Comparison of ENCODE assay signal across 9 mouse cellular contexts in the genomic region with DNA sequence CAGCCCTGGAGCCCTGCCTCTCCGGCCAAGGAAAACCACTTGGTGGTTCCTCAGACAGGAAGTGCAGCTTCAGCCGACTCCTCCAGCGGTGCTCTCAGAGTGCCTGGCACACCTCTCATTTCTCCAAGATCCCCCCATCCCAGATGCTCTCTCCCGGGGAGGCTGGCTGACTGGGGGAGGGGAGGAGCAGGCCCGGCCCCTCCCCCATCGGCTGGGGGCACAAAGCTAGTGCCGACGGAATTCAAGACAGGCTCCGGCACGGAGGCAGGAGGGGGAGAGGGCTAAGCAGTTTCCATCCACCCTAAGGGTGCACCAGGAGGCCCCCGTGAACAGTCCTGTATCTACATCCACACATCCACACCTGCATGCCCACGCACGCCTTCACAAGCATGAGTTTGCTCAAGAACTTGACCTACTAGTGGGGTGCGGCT. TPM values are rescaled to one million over a fixed set of nuclear protein-coding genes. Genes with fewer than 3 reads are reported as not detected.
DNase-seq lines count a peak whose midpoint lies in the region; ATAC-seq and TF ChIP-seq lines count a peak whose summit lies in the region.
"Had no signal": no experiment of that assay in that cellular context is flagged by ENCODE, and none has a peak within 500 bp of the region (broad histone marks: within the 10 kb centered on the region; RNA-seq: fewer than 3 reads in every experiment).

No protein-coding gene starts in this region.

- no peak for TF ChIP-seq POLR2A in cerebellum, adult 2 months (IDR thresholded peaks at IDR 0.05; ENCODE audit: borderline replicate concordance, insufficient read depth, low read length)

- ATAC-seq in liver, embryonic 13.5 days (ENCODE audit: low read depth), result no peak
- no peak for ATAC-seq in frontal cortex, adult (ENCODE audit: low TSS enrichment)

- H3K4me3 ChIP-seq in liver, embryonic 13.5 days (replicated peaks), result 0 out of 2 replicates have a peak overlapping the region, but pooled peaks have one; percentile 12
- H3K4me3 ChIP-seq in cerebellum, adult 2 months (replicated peaks; ENCODE audit: insufficient read depth, low read depth, low read length), result no peak overlapping the region

- H3K27ac ChIP-seq in liver, embryonic 13.5 days, result no peak overlapping the region
- H3K27ac ChIP-seq in cerebellum, adult 2 months (ENCODE audit: insufficient read depth, low read length), result no peak overlapping the region
- H3K27ac ChIP-seq: liver, embryonic 15.5 days had no signal

- TF ChIP-seq CTCF in cerebellum, adult 2 months (IDR thresholded peaks at IDR 0.05; ENCODE audit: borderline replicate concordance, insufficient read depth, low read depth, low read length), result no peak

- DNase-seq in retina, postnatal 1 day, result peak; percentile 52
- DNase-seq in retina, embryonic 14.5 days (ENCODE audit: low spot score), result no peak
- DNase-seq in forelimb bud, embryonic 11.5 days (ENCODE audit: low read depth, low spot score), result peak; percentile 68
- no peak for DNase-seq in liver, embryonic 13.5 days
- peak; percentile 75 to 82 for DNase-seq in urinary bladder, postnatal 36 days (ENCODE audit: low spot score in 2 of 2)
- DNase-seq in adrenal gland, postnatal 14 days, result no peak
- DNase-seq in cerebellum, adult 2 months, result no peak

- H3K9me3 ChIP-seq in liver, embryonic 13.5 days (replicated peaks), result no peaks in the 10 kb centered on the region
- H3K9me3 ChIP-seq: liver, embryonic 15.5 days had no signal

- 5% methylated on average over 14 of the region's 14 CpGs for WGBS in liver, embryonic 13.5 days (ENCODE audit: insufficient replicate concordance)
- 41% methylated on average over 14 of the region's 14 CpGs for WGBS in cerebellum, adult 2 months

- peaks cover 89% of the 10 kb centered on the region for H3K27me3 ChIP-seq in liver, embryonic 13.5 days
- no peaks in the 10 kb centered on the region; the same call in 1 of the 2 replicates for H3K27me3 ChIP-seq in cerebellum, adult 2 months (ENCODE audit: control insufficient read depth, insufficient read depth, low read length)

- no peak overlapping the region for H3K9ac ChIP-seq in liver, embryonic 13.5 days
- H3K9ac ChIP-seq: liver, embryonic 15.5 days had no signal

- H3K4me1 ChIP-seq in liver, embryonic 13.5 days (replicated peaks), result peaks cover 32% of the 10 kb centered on the region
- H3K4me1 ChIP-seq in cerebellum, adult 2 months (ENCODE audit: control insufficient read depth, insufficient read depth, low read length), result peaks cover 27% of the 10 kb centered on the region

- H3K4me2 ChIP-seq in liver, embryonic 13.5 days, result peak overlapping the region; percentile 87

- H3K36me3 ChIP-seq in liver, embryonic 13.5 days, result no peaks in the 10 kb centered on the region
- H3K36me3 ChIP-seq: liver, embryonic 15.5 days had no signal

RNA-seq across cellular contexts. Expression of a gene that starts 3.5 kb away (rescaled TPM):
- 0.93 and 1.0 TPM in 2 replicates for polyA plus RNA-seq in liver, embryonic 13.5 days (2015; fragmentation: Nextera tagmentation; extraction: Ambion mirVana)
- total RNA-seq in adrenal gland, postnatal 14 days (2021), result 22.8 and 25.9 TPM in 2 replicates
- polyA plus RNA-seq in cerebellum, adult 2 months (2012; rRNA removed), result 30.4 and 31.8 TPM in 2 replicates

RNA-seq across cellular contexts. Expression of a gene that starts 27.3 kb away (rescaled TPM):
- 1.1 and 1.5 TPM in 2 replicates for polyA plus RNA-seq in liver, embryonic 13.5 days (2015; fragmentation: Nextera tagmentation; extraction: Ambion mirVana)
- 0.34 and 0.41 TPM in 2 replicates for total RNA-seq in adrenal gland, postnatal 14 days (2021)
- 0.15 and 0.36 TPM in 2 replicates for polyA plus RNA-seq in cerebellum, adult 2 months (2012; rRNA removed)

RNA-seq across cellular contexts. Expression of a gene that starts 37.5 kb away (rescaled TPM):
- 5.4 and 5.9 TPM in 2 replicates for polyA plus RNA-seq in liver, embryonic 13.5 days (2015; fragmentation: Nextera tagmentation; extraction: Ambion mirVana)
- 4.9 and 85.2 TPM in 2 replicates for total RNA-seq in adrenal gland, postnatal 14 days (2021)
- 145 and 152 TPM in 2 replicates for polyA plus RNA-seq in cerebellum, adult 2 months (2012; rRNA removed)

Comparison
In these comparisons a context has a peak if more than half of its experiments do, and no peak if none do; other contexts are left out.
1. DNase-seq: peak in retina, postnatal 1 day (single experiment), forelimb bud, embryonic 11.5 days (single experiment) and urinary bladder, postnatal 36 days (2 of 2); none in retina, embryonic 14.5 days (single experiment), liver, embryonic 13.5 days (single experiment), adrenal gland, postnatal 14 days (single experiment) and cerebellum, adult 2 months (0 of 2).
2. RNA of a gene that starts 3.5 kb away (polyA plus RNA-seq): 30.4 to 31.8 TPM in cerebellum, adult 2 months; 0.93 to 1.0 TPM in liver, embryonic 13.5 days; every median in the first group is over 10 times any median in the second.
3. RNA of a gene that starts 37.5 kb away (polyA plus RNA-seq): 145 to 152 TPM in cerebellum, adult 2 months; 5.4 to 5.9 TPM in liver, embryonic 13.5 days; every median in the first group is over 10 times any median in the second.